Mouse (Mus musculus) midbrain, embryonic 14.5 days (tissue): ENCODE measurements at regions not wholly inside any gene's neighbourhood (a gene's known extent, or its start where the extent isn't known, plus 50 kb on each side); places are given as distances from the start of the nearest gene placed in this dataset.

Experiments
- ATAC-seq: fragments of 200-750 bp; cut with Nextera tagmentation; 2 replicates; pipeline ENCODE4 v1.8.0; 2017; ENCODE audit warnings: moderate number of reproducible peaks, moderate library complexity; ENCODE audit not compliant: low FRiP score, low TSS enrichment
- DNase-seq: peaks from one replicate; pipeline ENCODE4 v3.0.0-alpha.2; 2015
- H3K27ac ChIP-seq: fragments of 300-500 bp; sonication (generic); replicated peaks from 2 replicates; pipeline ENCODE4 v1.5.1; 2014; ENCODE audit warnings: mild to moderate bottlenecking, low read depth, low read length, moderate library complexity
- H3K27me3 ChIP-seq: fragments of 300-500 bp; sonication (generic); 2 replicates; pipeline ENCODE4 v1.6.1; 2014; ENCODE audit warnings: low read length, control low read depth, mixed read lengths; ENCODE audit not compliant: control insufficient read depth, insufficient read depth
- H3K36me3 ChIP-seq: fragments of 300-500 bp; sonication (generic); 2 replicates; pipeline ENCODE4 v1.6.1; 2014; ENCODE audit warnings: low read length, control low read depth; ENCODE audit not compliant: control insufficient read depth, insufficient read depth
- H3K4me1 ChIP-seq: fragments of 300-500 bp; sonication (generic); 2 replicates; pipeline ENCODE4 v1.6.1; 2014; ENCODE audit warnings: mild to moderate bottlenecking, antibody characterized with exemption, low read length, control low read depth; ENCODE audit not compliant: control insufficient read depth, insufficient read depth
- H3K4me2 ChIP-seq: fragments of 300-500 bp; sonication (generic); 2 replicates; pipeline ENCODE4 v1.6.1; 2014; ENCODE audit warnings: mild to moderate bottlenecking, low read length, moderate library complexity
- H3K4me3 ChIP-seq: fragments of 300-500 bp; sonication (generic); replicated peaks from 2 replicates; pipeline ENCODE4 v1.5.1; 2014; ENCODE audit warnings: low read depth, low read length
- H3K9ac ChIP-seq: fragments of 300-500 bp; sonication (generic); replicated peaks from 2 replicates; pipeline ENCODE4 v1.6.1; 2014; ENCODE audit warnings: mild to moderate bottlenecking, low read length, moderate library complexity
- H3K9me3 ChIP-seq: fragments of 300-500 bp; sonication (generic); 2 replicates; pipeline ENCODE4 v1.6.1; 2016; ENCODE audit warnings: low read length, control low read depth, mixed read lengths; ENCODE audit not compliant: control insufficient read depth
- WGBS: fragments of 180-500 bp; shearing (Covaris S2); extraction: QIAGEN DNeasy Blood & Tissue Kit; methylation state at CpG from one replicate; pipeline ENCODE4 v1.1.7; 2014; 5-methylcytosine and 5-hydroxymethylcytosine counted together

- DNase-seq = no peak
Observed at GRCm38 (mm10) chr5:43444582-43445214, 70.6 kb upstream of the C1qtnf7 start.

GRCm38 (mm10) chr5:43445620-43446019 is 69.7 kb upstream of the C1qtnf7 start:
- DNase-seq (no peak), ATAC-seq (no peak)
- no peaks in the 10 kb centered on the region for H3K9me3 ChIP-seq
- no peak overlapping the region for H3K27ac ChIP-seq
- no peak overlapping the region for H3K4me3 ChIP-seq
- no peaks in the 10 kb centered on the region for H3K27me3 ChIP-seq
- H3K9ac ChIP-seq = no peak overlapping the region
- no peaks in the 10 kb centered on the region for H3K4me1 ChIP-seq
- H3K4me2 ChIP-seq = no peak overlapping the region
- no peaks in the 10 kb centered on the region for H3K36me3 ChIP-seq

More at GRCm38 (mm10) chr5:43444582-43445214, 70.6 kb upstream of the C1qtnf7 start:
- H3K4me1 ChIP-seq = no peaks in the 10 kb centered on the region
- no peak overlapping the region for H3K27ac ChIP-seq
- H3K4me2 ChIP-seq = no peak overlapping the region
- H3K36me3 ChIP-seq = no peaks in the 10 kb centered on the region
- no peak for ATAC-seq
- no peaks in the 10 kb centered on the region for H3K9me3 ChIP-seq
- WGBS = 72% methylated on average over 3 of the region's 3 CpGs
- no peak overlapping the region for H3K9ac ChIP-seq
- no peak overlapping the region for H3K4me3 ChIP-seq
- no peaks in the 10 kb centered on the region for H3K27me3 ChIP-seq

GRCm38 (mm10) chr5:43446295-43446694 is 69.0 kb upstream of the C1qtnf7 start:
- no peak overlapping the region for H3K4me2 ChIP-seq
- no peak overlapping the region for H3K27ac ChIP-seq
- no peaks in the 10 kb centered on the region for H3K4me1 ChIP-seq
- no peaks in the 10 kb centered on the region for H3K9me3 ChIP-seq
- H3K27me3 ChIP-seq = no peaks in the 10 kb centered on the region
- no peaks in the 10 kb centered on the region for H3K36me3 ChIP-seq
- H3K9ac ChIP-seq = no peak overlapping the region
- no peak overlapping the region for H3K4me3 ChIP-seq
- DNase-seq (no peak), ATAC-seq (no peak)

GRCm38 (mm10) chr5:43456018-43456417 is 59.3 kb upstream of the C1qtnf7 start:
- H3K27ac ChIP-seq = no peak overlapping the region
- H3K9ac ChIP-seq = no peak overlapping the region
- no peak for ATAC-seq
- 84% methylated on average over 3 of the region's 3 CpGs for WGBS
- no peaks in the 10 kb centered on the region for H3K9me3 ChIP-seq
- no peaks in the 10 kb centered on the region for H3K27me3 ChIP-seq
- no peaks in the 10 kb centered on the region for H3K4me1 ChIP-seq
- no peak for DNase-seq
- no peak overlapping the region for H3K4me2 ChIP-seq
- H3K36me3 ChIP-seq = no peaks in the 10 kb centered on the region
- no peak overlapping the region for H3K4me3 ChIP-seq

- no peak overlapping the region for H3K4me2 ChIP-seq
- H3K36me3 ChIP-seq = no peaks in the 10 kb centered on the region
- no peak overlapping the region for H3K27ac ChIP-seq
- no peak overlapping the region for H3K9ac ChIP-seq
- ATAC-seq = no peak
- no peaks in the 10 kb centered on the region for H3K9me3 ChIP-seq
- no peaks in the 10 kb centered on the region for H3K27me3 ChIP-seq
- WGBS = 89% methylated on average over 7 of the region's 7 CpGs
- H3K4me3 ChIP-seq = no peak overlapping the region
- DNase-seq = no peak
- H3K4me1 ChIP-seq = no peaks in the 10 kb centered on the region
Observed at GRCm38 (mm10) chr5:43457725-43458124, 57.6 kb upstream of the C1qtnf7 start.

- Histone ChIP-seq H3K9ac (no peak overlapping the region), H3K36me3 (no peaks in the 10 kb centered on the region), H3K4me3 (no peak overlapping the region), H3K4me2 (no peak overlapping the region), H3K27ac (no peak overlapping the region), H3K4me1 (no peaks in the 10 kb centered on the region), H3K9me3 (no peaks in the 10 kb centered on the region), H3K27me3 (no peaks in the 10 kb centered on the region)
- WGBS = 81% methylated on average over 1 of the region's 1 CpGs
- ATAC-seq = no peak
- DNase-seq = no peak
Observed at GRCm38 (mm10) chr5:43461987-43462715, 53.2 kb upstream of the C1qtnf7 start.
